In genomic region chr1:24883638-24884037, GRCm38 (mm10) we compare ENCODE assay signal across 22 mouse cellular contexts.
DNase-seq lines count a peak whose midpoint lies in the region; ATAC-seq and TF ChIP-seq lines count a peak whose summit lies in the region.
"Had no signal": no experiment of that assay in that cellular context is flagged by ENCODE, and none has a peak within 500 bp of the region (broad histone marks: within the 10 kb centered on the region; RNA-seq: fewer than 3 reads in every experiment).

No protein-coding gene starts in this region.

- no peak overlapping the region for H3K4me3 ChIP-seq in intestine, postnatal 0 days (ENCODE audit: low read depth, low read length)
- H3K4me3 ChIP-seq: embryonic facial prominence, embryonic 10.5 days; forebrain, embryonic 13.5 days; heart, adult 2 months; heart, embryonic 15.5 days; hindbrain, embryonic 10.5 days had no signal

- H3K27ac ChIP-seq in intestine, postnatal 0 days (ENCODE audit: low read depth, low read length): no peak overlapping the region
- H3K27ac ChIP-seq: embryonic facial prominence, embryonic 10.5 days; forebrain, embryonic 13.5 days; heart, adult 2 months; heart, embryonic 15.5 days; hindbrain, embryonic 10.5 days; hindbrain, embryonic 14.5 days had no signal

- no peaks in the 10 kb centered on the region for H3K27me3 ChIP-seq in intestine, postnatal 0 days (replicated peaks; ENCODE audit: control insufficient read depth, insufficient read depth, low read length)
- H3K27me3 ChIP-seq: CH12.LX; forebrain, embryonic 13.5 days; heart, embryonic 15.5 days; Patski had no signal

- H3K4me1 ChIP-seq in intestine, postnatal 0 days (replicated peaks; ENCODE audit: control insufficient read depth, insufficient read depth, low read length): no peaks in the 10 kb centered on the region
- H3K4me1 ChIP-seq: embryonic facial prominence, embryonic 10.5 days; forebrain, embryonic 13.5 days; heart, embryonic 15.5 days; hindbrain, embryonic 10.5 days had no signal

- no peaks in the 10 kb centered on the region for H3K36me3 ChIP-seq in intestine, postnatal 0 days (ENCODE audit: control insufficient read depth, insufficient read depth)
- H3K36me3 ChIP-seq: embryonic facial prominence, embryonic 10.5 days; heart, embryonic 15.5 days; hindbrain, embryonic 10.5 days had no signal

- no peak for ATAC-seq in megakaryocyte, adult 5-6 weeks (ENCODE audit: poor library complexity, severe bottlenecking)
- no peak for ATAC-seq in intestine, postnatal 0 days
- ATAC-seq: activated CD4-positive, CD25-positive, alpha-beta regulatory T cell, adult 4 months; forebrain, embryonic 13.5 days; Patski had no signal

- peak; percentile 94 for DNase-seq in brain, adult 2 months (ENCODE audit: low read depth, low spot score)
- peak; percentile 80 for DNase-seq in cerebellum, adult 11-12 months
- peak; percentile 86 for DNase-seq in cerebellum, adult 9-10 months
- DNase-seq in cerebellum, postnatal 25 days: peak; percentile 63 to 77
- DNase-seq in frontal cortex, postnatal 36 days (ENCODE audit: low spot score in 2 of 2): no peak
- DNase-seq: adrenal gland, postnatal 14 days; gastrocnemius, postnatal 14 days; heart, adult 2 months; heart, postnatal 14 days; kidney, adult 11 months; kidney, adult 9 months had no signal

- no peaks in the 10 kb centered on the region; the same call in 1 of the 2 replicates for H3K9me3 ChIP-seq in intestine, postnatal 0 days (ENCODE audit: control insufficient read depth)
- H3K9me3 ChIP-seq: embryonic facial prominence, embryonic 10.5 days; forebrain, embryonic 13.5 days; heart, embryonic 15.5 days; hindbrain, embryonic 10.5 days had no signal

- H3K9ac ChIP-seq in intestine, postnatal 0 days (ENCODE audit: low read depth, low read length): no peak overlapping the region
- H3K9ac ChIP-seq: forebrain, embryonic 13.5 days; heart, embryonic 15.5 days; hindbrain, embryonic 14.5 days had no signal

- H3K4me2 ChIP-seq in intestine, postnatal 0 days (replicated peaks; ENCODE audit: low read depth): no peak overlapping the region
- H3K4me2 ChIP-seq: forebrain, embryonic 13.5 days; heart, embryonic 11.5 days; heart, embryonic 15.5 days; hindbrain, embryonic 14.5 days had no signal

- TF ChIP-seq CTCF in intestine, postnatal 0 days (IDR thresholded peaks at IDR 0.05; ENCODE audit: low read depth): no peak

Comparison
In these comparisons a context has a peak if more than half of its experiments do, and no peak if none do; other contexts are left out.
1. DNase-seq: peak in brain, adult 2 months (single experiment), cerebellum, adult 11-12 months (single experiment), cerebellum, adult 9-10 months (single experiment) and cerebellum, postnatal 25 days (2 of 2); none in frontal cortex, postnatal 36 days (0 of 2).